Mouse (Mus musculus) forebrain, embryonic 11.5 days (tissue): ENCODE data around the gene Fahd1. TPM values are rescaled to one million over a fixed set of nuclear protein-coding genes. Genes with fewer than 3 reads are reported as not detected.
A peak's percentile ranks its signal among the peaks of the same experiment; 100 is the strongest.

ENCODE experiments used
- ATAC-seq: fragments of 200-750 bp; cut with Nextera tagmentation; replicated peaks from 2 replicates; pipeline ENCODE4 v1.8.0; 2017; ENCODE audit warnings: moderate TSS enrichment; ENCODE audit not compliant: low FRiP score
- DNase-seq: peaks from one replicate; pipeline ENCODE4 v3.0.0-alpha.2; 2017; ENCODE audit warnings: low spot score
- H3K27ac ChIP-seq: fragments of 300-500 bp; sonication (generic); 2 replicates; pipeline ENCODE4 v1.5.1; 2014; ENCODE audit warnings: low read depth, low read length
- H3K27me3 ChIP-seq: fragments of 300-500 bp; sonication (generic); 2 replicates; pipeline ENCODE4 v1.6.1; 2014; ENCODE audit warnings: mild to moderate bottlenecking, low read length, mixed read lengths; ENCODE audit not compliant: control insufficient read depth, insufficient read depth
- H3K36me3 ChIP-seq: fragments of 300-500 bp; sonication (generic); 2 replicates; pipeline ENCODE4 v1.6.1; 2014; ENCODE audit warnings: mild to moderate bottlenecking, low read length, moderate library complexity, mixed read lengths; ENCODE audit not compliant: control insufficient read depth, insufficient read depth
- H3K4me1 ChIP-seq: fragments of 300-500 bp; sonication (generic); replicated peaks from 2 replicates; pipeline ENCODE4 v1.6.1; 2014; ENCODE audit warnings: low read length, mixed read lengths; ENCODE audit not compliant: control insufficient read depth, insufficient read depth
- H3K4me2 ChIP-seq: fragments of 300-500 bp; sonication (generic); 2 replicates; pipeline ENCODE4 v1.6.1; 2014; ENCODE audit warnings: low read depth, mild to moderate bottlenecking, low read length, moderate library complexity, mixed read lengths; ENCODE audit not compliant: severe bottlenecking
- H3K4me3 ChIP-seq: fragments of 300-500 bp; sonication (generic); 2 replicates; pipeline ENCODE4 v1.5.1; 2014; ENCODE audit warnings: low read depth, low read length
- H3K9ac ChIP-seq: fragments of 300-500 bp; sonication (generic); 2 replicates; pipeline ENCODE4 v1.6.1; 2014; ENCODE audit warnings: low read length
- H3K9me3 ChIP-seq: fragments of 300-500 bp; sonication (generic); 2 replicates; pipeline ENCODE4 v1.6.1; 2016; ENCODE audit warnings: low read length, mixed read lengths; ENCODE audit not compliant: control insufficient read depth
- WGBS: fragments of 180-500 bp; shearing (Covaris S2); extraction: QIAGEN DNeasy Blood & Tissue Kit; methylation state at CpG from one replicate; pipeline ENCODE4 v1.1.7; 2014; 5-methylcytosine and 5-hydroxymethylcytosine counted together
- polyA plus RNA-seq: library from polyadenylated mRNA; unstranded; fragments of >200 nt; fragmentation: Nextera tagmentation; extraction: Ambion mirVana; gene quantifications from 2 replicates; pipeline ENCODE4 v1.2.1, GENCODE M21; 2014

Fahd1 gene
- polyA plus RNA-seq, 1 experiment from 2014 or later = 19.3 TPM

GRCm38 (mm10) chr17:24857831-24858470 lies 7.8 kb upstream of the Fahd1 start:
- H3K4me2 ChIP-seq = no peak overlapping the region
- H3K4me3 ChIP-seq = no peak overlapping the region
- H3K36me3 ChIP-seq = no peaks in the 10 kb centered on the region
- H3K27ac ChIP-seq = no peak overlapping the region
- H3K9ac ChIP-seq = no peak overlapping the region
- WGBS = 89% methylated on average over 8 of the region's 8 CpGs
- no peaks in the 10 kb centered on the region for H3K27me3 ChIP-seq
- DNase-seq (peak; percentile 41), ATAC-seq (no peak)
- H3K9me3 ChIP-seq = no peaks in the 10 kb centered on the region
- no peaks in the 10 kb centered on the region for H3K4me1 ChIP-seq

GRCm38 (mm10) chr17:24856589-24856988 lies 6.4 kb upstream of the Fahd1 start:
- WGBS = 88% methylated on average over 13 of the region's 13 CpGs
- ATAC-seq (no peak), DNase-seq (peak; percentile 38)
- Histone ChIP-seq H3K27ac (no peak overlapping the region), H3K27me3 (peaks cover under 1% of the 10 kb centered on the region; the same call in 1 of the 2 replicates), H3K4me1 (no peaks in the 10 kb centered on the region), H3K4me3 (no peak overlapping the region), H3K9me3 (no peaks in the 10 kb centered on the region), H3K9ac (no peak overlapping the region), H3K36me3 (no peaks in the 10 kb centered on the region), H3K4me2 (no peak overlapping the region)

- Histone ChIP-seq H3K4me1 (peaks cover 4% of the 10 kb centered on the region), H3K9me3 (no peaks in the 10 kb centered on the region), H3K36me3 (no peaks in the 10 kb centered on the region), H3K9ac (no peak overlapping the region), H3K27me3 (peaks cover 7% of the 10 kb centered on the region), H3K4me3 (no peak overlapping the region), H3K27ac (no peak overlapping the region), H3K4me2 (no peak overlapping the region)
- DNase-seq (peak; percentile 33), ATAC-seq (no peak)
- 79% methylated on average over 3 of the region's 3 CpGs for WGBS
These were observed 5.8 kb upstream of the Fahd1 start for GRCm38 (mm10) chr17:24855838-24856464.

- ATAC-seq = no peak
- Histone ChIP-seq H3K4me1 (peaks cover 10% of the 10 kb centered on the region), H3K27ac (no peak overlapping the region), H3K4me2 (peak overlapping the region; percentile 94), H3K9ac (peak overlapping the region; percentile 68), H3K27me3 (peaks cover 9% of the 10 kb centered on the region), H3K36me3 (no peaks in the 10 kb centered on the region), H3K4me3 (no peak overlapping the region; the same call in 1 of the 2 replicates), H3K9me3 (no peaks in the 10 kb centered on the region)
- no peak for DNase-seq
- 82% methylated on average over 10 of the region's 10 CpGs for WGBS
These were observed 1.4 kb upstream of the Fahd1 start for GRCm38 (mm10) chr17:24851381-24852125.

- H3K27ac ChIP-seq = no peak overlapping the region
- peaks cover 9% of the 10 kb centered on the region for H3K27me3 ChIP-seq
- no peaks in the 10 kb centered on the region for H3K9me3 ChIP-seq
- no peak for ATAC-seq
- no peaks in the 10 kb centered on the region for H3K36me3 ChIP-seq
- 2% methylated on average over 20 of the region's 20 CpGs for WGBS
- no peak for DNase-seq
- H3K4me3 ChIP-seq = peak overlapping the region; percentile 76
- peak overlapping the region; percentile 68 for H3K9ac ChIP-seq
- H3K4me2 ChIP-seq = peak overlapping the region; percentile 94
- peaks cover 10% of the 10 kb centered on the region for H3K4me1 ChIP-seq
These were observed 586 bp upstream of the Fahd1 start for GRCm38 (mm10) chr17:24850773-24851127.

GRCm38 (mm10) chr17:24849733-24850064 lies 465 bp downstream of the Fahd1 start:
- peaks cover 10% of the 10 kb centered on the region for H3K4me1 ChIP-seq
- DNase-seq (no peak), ATAC-seq (peak; percentile 66; the same call in 1 of the 2 replicates)
- peak overlapping the region; percentile 70 for H3K9ac ChIP-seq
- no peaks in the 10 kb centered on the region for H3K36me3 ChIP-seq
- H3K27me3 ChIP-seq = peaks cover 9% of the 10 kb centered on the region
- H3K27ac ChIP-seq = peak overlapping the region; percentile 79; the same call in 1 of the 2 replicates
- peak overlapping the region; percentile 84 for H3K4me2 ChIP-seq
- WGBS = 0% methylated on average over 21 of the region's 21 CpGs
- H3K4me3 ChIP-seq = peak overlapping the region; percentile 76
- H3K9me3 ChIP-seq = no peaks in the 10 kb centered on the region

- Histone ChIP-seq H3K9me3 (no peaks in the 10 kb centered on the region), H3K36me3 (no peaks in the 10 kb centered on the region), H3K9ac (no peak overlapping the region), H3K27ac (0 out of 2 replicates have a peak overlapping the region, but pooled peaks have one; percentile 38), H3K4me2 (0 out of 2 replicates have a peak overlapping the region, but pooled peaks have one; percentile 26), H3K4me3 (no peak overlapping the region), H3K4me1 (peaks cover 10% of the 10 kb centered on the region), H3K27me3 (peaks cover 9% of the 10 kb centered on the region)
- no peak for ATAC-seq
- no peak for DNase-seq
These were observed 1.5 kb downstream of the Fahd1 start for GRCm38 (mm10) chr17:24848600-24849031.

- DNase-seq = no peak
- Histone ChIP-seq H3K9me3 (no peaks in the 10 kb centered on the region), H3K9ac (no peak overlapping the region), H3K27me3 (peaks cover 9% of the 10 kb centered on the region), H3K36me3 (no peaks in the 10 kb centered on the region), H3K4me1 (peaks cover 10% of the 10 kb centered on the region), H3K27ac (no peak overlapping the region), H3K4me2 (no peak overlapping the region), H3K4me3 (no peak overlapping the region)
- 90% methylated on average over 1 of the region's 1 CpGs for WGBS
- no peak for ATAC-seq
These were observed 2.8 kb downstream of the Fahd1 start for GRCm38 (mm10) chr17:24847386-24847785.
